Mouse (Mus musculus): ENCODE data around the gene Rps12-ps3.

- TF ChIP-seq POLR2A (IDR thresholded peaks at IDR 0.05; ENCODE audit: control insufficient read depth, low read depth, low read length) (no peak), CTCF (IDR thresholded peaks at IDR 0.05; ENCODE audit: control insufficient read depth, insufficient read depth, insufficient replicate concordance, low read depth, low read length) (no peak)
Observed at GRCm38 (mm10) chr19:59354906-59355305, 32.8 kb downstream of the Rps12-ps3 start.

All from testis, adult 2 months (tissue).